Mouse (Mus musculus) limb, embryonic 13.5 days (tissue): ENCODE measurements around the gene Grm2. TPM values are rescaled to one million over a fixed set of nuclear protein-coding genes. Genes with fewer than 3 reads are reported as not detected.
"Not testable (repeated sequence)": the region's sequence is repeated elsewhere in the genome, so short reads cannot be mapped to it uniquely, and the experiment has no call there.

Experiments used
- ATAC-seq: fragments of 200-750 bp; cut with Nextera tagmentation; 2 replicates; pipeline ENCODE4 v1.8.0; 2017; ENCODE audit warnings: low read depth, moderate number of reproducible peaks, moderate TSS enrichment; ENCODE audit not compliant: low FRiP score
- H3K27ac ChIP-seq: fragments of 300-500 bp; sonication (generic); 2 replicates; pipeline ENCODE4 v1.5.1; 2015; ENCODE audit warnings: inconsistent platforms, mild to moderate bottlenecking, moderate library complexity
- H3K27me3 ChIP-seq: fragments of 300-500 bp; sonication (generic); 2 replicates; pipeline ENCODE4 v1.6.1; 2015; ENCODE audit warnings: mild to moderate bottlenecking, inconsistent platforms
- H3K36me3 ChIP-seq: fragments of 300-500 bp; sonication (generic); 2 replicates; pipeline ENCODE4 v1.6.1; 2015; ENCODE audit warnings: inconsistent platforms, mild to moderate bottlenecking, moderate library complexity
- H3K4me1 ChIP-seq: fragments of 300-500 bp; sonication (generic); 2 replicates; pipeline ENCODE4 v1.6.1; 2015; ENCODE audit warnings: inconsistent platforms
- H3K4me2 ChIP-seq: fragments of 300-500 bp; sonication (generic); replicated peaks from 2 replicates; pipeline ENCODE4 v1.6.1; 2015; ENCODE audit warnings: inconsistent platforms, mild to moderate bottlenecking, moderate library complexity
- H3K4me3 ChIP-seq: fragments of 300-500 bp; sonication (generic); 2 replicates; pipeline ENCODE4 v1.5.1; 2015; ENCODE audit warnings: moderate library complexity, mild to moderate bottlenecking, inconsistent platforms
- H3K9ac ChIP-seq: fragments of 300-500 bp; sonication (generic); 2 replicates; pipeline ENCODE4 v1.6.1; 2015; ENCODE audit warnings: mild to moderate bottlenecking, inconsistent platforms
- H3K9me3 ChIP-seq: fragments of 300-500 bp; sonication (generic); 2 replicates; pipeline ENCODE4 v1.6.1; 2016; ENCODE audit warnings: inconsistent platforms
- WGBS: fragments of 180-500 bp; shearing (Covaris S2); methylation state at CpG from one replicate; pipeline ENCODE4 v1.1.7; 2015; 5-methylcytosine and 5-hydroxymethylcytosine counted together
- polyA plus RNA-seq: library from polyadenylated mRNA; unstranded; fragments of >200 nt; fragmentation: Nextera tagmentation; extraction: Ambion mirVana; gene quantifications from 2 replicates; pipeline ENCODE4 v1.2.1, GENCODE M21; 2015

Grm2 gene
- polyA plus RNA-seq, 1 experiment from 2014 or later: not detected

GRCm38 (mm10) chr9:106643787-106644186, 12.1 kb downstream of the Grm2 start:
- H3K4me3 ChIP-seq: no peak overlapping the region
- no peak for ATAC-seq
- no peak overlapping the region for H3K9ac ChIP-seq
- no peak overlapping the region for H3K4me2 ChIP-seq
- no peak overlapping the region for H3K27ac ChIP-seq
- 72% methylated on average over 6 of the region's 6 CpGs for WGBS
- H3K36me3 ChIP-seq: no peaks in the 10 kb centered on the region
- H3K27me3 ChIP-seq: peaks cover 11% of the 10 kb centered on the region
- H3K9me3 ChIP-seq: no peaks in the 10 kb centered on the region
- H3K4me1 ChIP-seq: no peaks in the 10 kb centered on the region

DNA sequence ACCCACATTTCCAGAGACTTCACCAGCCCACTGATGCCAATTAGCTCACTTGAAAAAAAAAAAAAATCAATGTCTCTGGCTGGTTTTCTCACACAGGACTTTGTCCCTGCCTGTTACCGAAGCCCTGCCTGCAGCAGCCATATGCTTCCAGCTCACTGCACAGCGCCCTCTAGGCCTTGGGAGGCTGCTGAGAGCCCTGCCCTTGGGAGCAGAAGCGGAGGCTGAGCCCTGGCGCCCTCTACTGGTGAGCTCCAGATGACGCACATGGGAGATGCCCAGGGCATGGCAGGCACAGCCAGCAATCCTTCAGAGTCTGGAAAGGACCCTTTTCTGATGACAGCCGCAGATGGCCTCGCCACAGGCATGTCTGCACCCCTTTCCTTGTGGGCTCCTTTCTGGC, 12.8 kb downstream of the Grm2 start:
- Histone ChIP-seq H3K4me1 (no peaks in the 10 kb centered on the region), H3K9ac (no peak overlapping the region), H3K36me3 (no peaks in the 10 kb centered on the region), H3K4me2 (no peak overlapping the region), H3K4me3 (no peak overlapping the region), H3K27me3 (peaks cover 11% of the 10 kb centered on the region), H3K27ac (no peak overlapping the region), H3K9me3 (no peaks in the 10 kb centered on the region)
- WGBS: 27% methylated on average over 7 of the region's 7 CpGs
- no peak for ATAC-seq

GRCm38 (mm10) chr9:106641346-106641745, 14.5 kb downstream of the Grm2 start:
- Histone ChIP-seq H3K4me2 (no peak overlapping the region), H3K9me3 (no peaks in the 10 kb centered on the region), H3K4me1 (no peaks in the 10 kb centered on the region), H3K36me3 (no peaks in the 10 kb centered on the region), H3K4me3 (no peak overlapping the region), H3K27ac (no peak overlapping the region), H3K27me3 (no peaks in the 10 kb centered on the region), H3K9ac (no peak overlapping the region)
- 60% methylated on average over 5 of the region's 5 CpGs for WGBS
- no peak for ATAC-seq

DNA sequence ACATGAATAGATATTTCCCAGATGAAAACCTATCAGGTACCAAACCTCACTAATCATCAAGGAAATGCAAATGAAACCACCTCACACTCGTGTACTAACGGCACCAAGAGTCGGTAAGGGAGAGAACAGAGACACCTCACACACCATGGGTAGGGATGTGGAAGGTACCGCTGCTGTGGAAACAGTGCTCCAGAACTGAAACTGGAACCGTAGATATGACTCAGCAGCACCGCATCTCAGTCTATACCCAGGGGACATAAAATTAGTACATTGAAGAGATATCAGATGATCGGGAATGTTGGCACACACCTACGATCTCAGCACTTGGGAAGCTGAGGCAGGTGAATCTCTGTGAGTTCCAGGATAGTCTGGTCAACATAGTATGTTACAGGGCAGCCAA, 17.7 kb downstream of the Grm2 start:
- Histone ChIP-seq H3K4me1 (no peaks in the 10 kb centered on the region), H3K36me3 (no peaks in the 10 kb centered on the region), H3K27me3 (no peaks in the 10 kb centered on the region), H3K9ac (no peak overlapping the region), H3K9me3 (no peaks in the 10 kb centered on the region), H3K4me3 (no peak overlapping the region), H3K27ac (no peak overlapping the region), H3K4me2 (no peak overlapping the region)
- no peak for ATAC-seq
- 91% methylated on average over 8 of the region's 8 CpGs for WGBS

- 68% methylated on average over 5 of the region's 5 CpGs for WGBS
- Histone ChIP-seq H3K27me3 (no peaks in the 10 kb centered on the region), H3K27ac (no peak overlapping the region), H3K4me1 (0 out of 2 replicates have a peak, but pooled peaks cover 7% of the 10 kb centered on the region), H3K4me3 (no peak overlapping the region), H3K36me3 (no peaks in the 10 kb centered on the region), H3K9ac (no peak overlapping the region), H3K4me2 (no peak overlapping the region), H3K9me3 (no peaks in the 10 kb centered on the region)
- ATAC-seq: no peak
Observed at GRCm38 (mm10) chr9:106632185-106632584, 23.7 kb downstream of the Grm2 start.

- not testable (repeated sequence) for H3K4me2 ChIP-seq, H3K9ac ChIP-seq, H3K4me1 ChIP-seq, H3K27ac ChIP-seq, H3K27me3 ChIP-seq, H3K9me3 ChIP-seq, H3K36me3 ChIP-seq, H3K4me3 ChIP-seq, ATAC-seq
- 15% methylated on average over 8 of the region's 8 CpGs for WGBS
Observed at GRCm38 (mm10) chr9:106627796-106628195, 28.1 kb downstream of the Grm2 start.

- no peaks in the 10 kb centered on the region for H3K27me3 ChIP-seq
- H3K27ac ChIP-seq: no peak within 1 kb of the TSS
- ATAC-seq: no peak
- 79% methylated on average over 2 of the region's 2 CpGs for WGBS
- H3K4me1 ChIP-seq: 0 out of 2 replicates have a peak, but pooled peaks cover 7% of the 10 kb centered on the region
- no peak within 1 kb of the TSS for H3K9ac ChIP-seq
- H3K9me3 ChIP-seq: no peaks in the 10 kb centered on the region
- H3K4me2 ChIP-seq: no peak within 1 kb of the TSS
- H3K4me3 ChIP-seq: no peak within 1 kb of the TSS
- H3K36me3 ChIP-seq: no peaks in the 10 kb centered on the region
Observed at GRCm38 (mm10) chr9:106626282-106626681, 29.6 kb downstream of the Grm2 start, which contains the start of gene Iqcf6. Gene Iqcf6 (plus strand): TSS chr9:106626582.

DNA sequence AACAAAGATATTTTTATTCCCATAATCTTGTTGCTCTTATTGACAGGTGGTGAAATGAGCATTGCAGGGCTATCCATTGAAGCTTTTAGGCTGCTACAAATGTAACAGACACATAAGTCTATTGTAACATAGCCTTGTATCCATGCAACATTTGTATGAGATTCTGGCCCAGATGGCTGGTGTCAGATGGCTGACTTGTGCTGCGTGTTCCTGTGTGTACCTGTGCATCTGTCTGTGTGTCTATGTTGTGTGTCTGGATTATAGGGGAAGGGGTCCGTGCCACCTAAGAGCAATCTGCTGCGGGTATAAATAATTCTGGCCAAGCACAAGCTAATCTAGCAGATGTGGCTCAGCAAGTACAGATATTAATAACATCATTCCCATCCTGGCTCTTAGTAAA, 38.4 kb downstream of the Grm2 start:
- no peaks in the 10 kb centered on the region for H3K36me3 ChIP-seq
- no peaks in the 10 kb centered on the region for H3K27me3 ChIP-seq
- H3K4me2 ChIP-seq: no peak overlapping the region
- WGBS: 91% methylated on average over 3 of the region's 3 CpGs
- no peak for ATAC-seq
- H3K9ac ChIP-seq: no peak overlapping the region
- peaks cover 9% of the 10 kb centered on the region; the same call in 1 of the 2 replicates for H3K9me3 ChIP-seq
- no peak overlapping the region for H3K27ac ChIP-seq
- H3K4me3 ChIP-seq: no peak overlapping the region
- no peaks in the 10 kb centered on the region for H3K4me1 ChIP-seq

DNA sequence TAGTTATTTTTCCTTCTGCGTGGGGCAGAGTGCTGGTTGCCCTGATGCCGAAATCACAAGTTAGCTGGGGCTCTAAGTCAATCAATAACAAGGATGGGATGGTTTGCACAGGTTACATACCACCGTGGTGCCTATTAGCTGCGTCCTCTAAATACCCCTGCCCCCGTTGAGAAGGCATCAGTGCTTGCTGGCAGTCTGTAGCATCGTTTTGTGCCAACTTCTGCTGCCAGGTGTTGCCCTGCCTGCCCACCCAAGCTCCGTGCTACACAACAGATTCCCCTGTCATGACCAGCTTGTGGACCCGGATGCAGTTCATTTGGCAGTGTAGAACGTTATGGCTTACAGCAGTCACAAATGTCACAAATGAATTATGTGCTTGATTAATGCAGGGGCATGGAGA, 39.6 kb downstream of the Grm2 start:
- Histone ChIP-seq H3K27ac (no peak overlapping the region), H3K27me3 (no peaks in the 10 kb centered on the region), H3K4me2 (no peak overlapping the region), H3K9me3 (peaks cover 9% of the 10 kb centered on the region; the same call in 1 of the 2 replicates), H3K9ac (no peak overlapping the region), H3K4me1 (no peaks in the 10 kb centered on the region), H3K36me3 (no peaks in the 10 kb centered on the region), H3K4me3 (no peak overlapping the region)
- no peak for ATAC-seq
- WGBS: 83% methylated on average over 9 of the region's 9 CpGs

DNA sequence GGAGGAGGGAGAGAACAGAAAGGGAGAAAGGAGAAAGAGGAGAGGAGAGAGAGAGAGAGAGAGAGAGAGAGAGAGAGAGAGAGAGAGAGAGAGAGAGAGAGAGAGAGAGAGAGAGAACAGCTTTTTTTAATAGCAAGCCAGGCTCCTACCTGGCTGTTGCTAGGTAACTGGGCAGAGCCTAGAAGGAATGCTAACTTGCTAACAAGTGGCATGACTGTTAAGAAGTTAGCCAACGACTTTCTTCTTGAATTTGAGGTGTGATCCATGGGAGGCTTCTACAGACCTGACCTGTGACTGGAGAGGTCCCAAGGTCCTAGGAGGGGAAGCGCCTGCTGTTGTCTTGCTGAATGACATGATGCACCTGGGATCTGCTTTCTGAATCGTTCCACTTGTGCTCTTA, 41.3 kb downstream of the Grm2 start:
- no peaks in the 10 kb centered on the region for H3K4me1 ChIP-seq
- no peak for ATAC-seq
- 49% methylated on average over 3 of the region's 3 CpGs for WGBS
- H3K36me3 ChIP-seq: no peaks in the 10 kb centered on the region
- no peak overlapping the region for H3K9ac ChIP-seq
- no peak overlapping the region for H3K4me3 ChIP-seq
- no peak overlapping the region for H3K4me2 ChIP-seq
- 0 out of 2 replicates have a peak, but pooled peaks cover 3% of the 10 kb centered on the region for H3K9me3 ChIP-seq
- H3K27me3 ChIP-seq: no peaks in the 10 kb centered on the region
- H3K27ac ChIP-seq: no peak overlapping the region

- no peak overlapping the region for H3K9ac ChIP-seq
- H3K36me3 ChIP-seq: no peaks in the 10 kb centered on the region
- no peaks in the 10 kb centered on the region for H3K27me3 ChIP-seq
- no peak for ATAC-seq
- no peak overlapping the region for H3K27ac ChIP-seq
- H3K9me3 ChIP-seq: no peaks in the 10 kb centered on the region
- 55% methylated on average over 2 of the region's 2 CpGs for WGBS
- no peak overlapping the region for H3K4me3 ChIP-seq
- no peak overlapping the region for H3K4me2 ChIP-seq
- no peaks in the 10 kb centered on the region for H3K4me1 ChIP-seq
Observed at GRCm38 (mm10) chr9:106613951-106614350, 41.9 kb downstream of the Grm2 start.

DNA sequence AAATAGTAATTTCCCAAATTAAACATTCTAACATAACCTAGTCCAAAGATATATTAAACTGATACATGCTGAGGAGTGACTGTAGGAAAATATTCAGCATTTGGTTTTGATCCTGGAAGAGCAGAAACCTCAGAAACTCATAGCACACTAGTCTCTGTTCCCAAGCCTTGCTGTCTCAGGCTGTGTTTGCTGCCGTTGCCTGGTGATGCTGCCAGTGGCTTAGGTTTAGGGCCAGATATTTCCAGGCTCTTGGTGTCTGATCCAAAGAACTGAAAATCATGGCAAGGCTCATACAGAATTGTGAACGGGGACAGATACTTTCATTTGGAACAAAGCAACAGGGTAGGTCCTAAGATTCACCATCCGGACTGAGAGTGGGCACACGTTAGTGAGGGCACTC, 45.2 kb downstream of the Grm2 start:
- 85% methylated on average over 4 of the region's 4 CpGs for WGBS
- H3K27me3 ChIP-seq: no peaks in the 10 kb centered on the region
- H3K4me1 ChIP-seq: no peaks in the 10 kb centered on the region
- no peak overlapping the region for H3K9ac ChIP-seq
- no peak overlapping the region for H3K4me2 ChIP-seq
- no peak overlapping the region for H3K27ac ChIP-seq
- H3K36me3 ChIP-seq: no peaks in the 10 kb centered on the region
- H3K9me3 ChIP-seq: no peaks in the 10 kb centered on the region
- no peak overlapping the region for H3K4me3 ChIP-seq
- ATAC-seq: no peak

- Histone ChIP-seq H3K27ac (no peak overlapping the region), H3K27me3 (no peaks in the 10 kb centered on the region), H3K4me3 (no peak overlapping the region), H3K4me1 (peaks cover 4% of the 10 kb centered on the region; the same call in 1 of the 2 replicates), H3K9me3 (no peaks in the 10 kb centered on the region), H3K4me2 (no peak overlapping the region), H3K9ac (no peak overlapping the region), H3K36me3 (no peaks in the 10 kb centered on the region)
- no peak for ATAC-seq
- 34% methylated on average over 8 of the region's 8 CpGs for WGBS
Observed at GRCm38 (mm10) chr9:106600546-106600945, 55.3 kb downstream of the Grm2 start.
